Mouse (Mus musculus) testis, postnatal 14 days (tissue): ENCODE results near the gene Fntb.
A peak's percentile ranks its signal among the peaks of the same experiment; 100 is the strongest.
"Not testable (repeated sequence)": the region's sequence is repeated elsewhere in the genome, so short reads cannot be mapped to it uniquely, and the experiment has no call there.

Experiments used
- DNase-seq: peaks from one replicate; pipeline ENCODE4 v3.0.0; 2021; ENCODE audit warnings: low spot score

Fntb gene

GRCm38 (mm10) chr12:76837844-76838650, 72.7 kb downstream of the Fntb start:
- no peak for DNase-seq

- DNase-seq, result no peak
Observed at GRCm38 (mm10) chr12:76839298-76839697, 73.9 kb downstream of the Fntb start.

GRCm38 (mm10) chr12:76840081-76840480, 74.7 kb downstream of the Fntb start:
- no peak for DNase-seq

GRCm38 (mm10) chr12:76844346-76845061, 79.1 kb downstream of the Fntb start:
- DNase-seq, result no peak

GRCm38 (mm10) chr12:76852419-76852818, 87.0 kb downstream of the Fntb start:
- no peak for DNase-seq

GRCm38 (mm10) chr12:76853378-76854142, 88.2 kb downstream of the Fntb start:
- DNase-seq, result no peak

GRCm38 (mm10) chr12:76857087-76857486, 91.7 kb downstream of the Fntb start:
- DNase-seq, result no peak

- DNase-seq, result not testable (repeated sequence)
Observed at GRCm38 (mm10) chr12:76858788-76859187, 93.4 kb downstream of the Fntb start.

GRCm38 (mm10) chr12:76863651-76864050, 98.3 kb downstream of the Fntb start:
- no peak for DNase-seq

GRCm38 (mm10) chr12:76865266-76865665, 99.9 kb downstream of the Fntb start:
- DNase-seq, result no peak

- DNase-seq, result no peak
Observed at GRCm38 (mm10) chr12:76867586-76868280, 102.3 kb downstream of the Fntb start.

GRCm38 (mm10) chr12:76868463-76869198, 103.2 kb downstream of the Fntb start:
- DNase-seq, result no peak

GRCm38 (mm10) chr12:76869561-76869960, 104.2 kb downstream of the Fntb start:
- no peak for DNase-seq

GRCm38 (mm10) chr12:76872767-76873316, 107.5 kb downstream of the Fntb start:
- DNase-seq, result no peak

- DNase-seq, result no peak
Observed at GRCm38 (mm10) chr12:76874826-76875225, 109.4 kb downstream of the Fntb start.

- peak; percentile 33 for DNase-seq
Observed at GRCm38 (mm10) chr12:76879242-76879641, 113.9 kb downstream of the Fntb start.

GRCm38 (mm10) chr12:76880131-76880530, 114.7 kb downstream of the Fntb start:
- no peak for DNase-seq

GRCm38 (mm10) chr12:76883824-76884223, 118.4 kb downstream of the Fntb start:
- DNase-seq, result peak; percentile 82

- DNase-seq, result no peak
Observed at GRCm38 (mm10) chr12:76885103-76885502, 119.7 kb downstream of the Fntb start.

- no peak for DNase-seq
Observed at GRCm38 (mm10) chr12:76886826-76887225, 121.4 kb downstream of the Fntb start.

GRCm38 (mm10) chr12:76887941-76888340, 122.6 kb downstream of the Fntb start:
- DNase-seq, result no peak
